Mouse (Mus musculus) G1E-ER4 (cell line): ENCODE results near the gene Spsb3. TPM values are rescaled to one million over a fixed set of nuclear protein-coding genes. Genes with fewer than 3 reads are reported as not detected.

Experiments
- GATA1 ChIP-seq: IDR thresholded peaks from one replicate; pipeline ENCODE4 v1.8.0; 2012; ENCODE audit warnings: low read length, inconsistent platforms
- polyA plus RNA-seq: library from polyadenylated mRNA; stranded (reverse); fragments of >175 nt; gene quantifications from 2 replicates; pipeline ENCODE4 v1.2.3, GENCODE M21; 2012

Spsb3 gene
- polyA plus RNA-seq, 1 experiment, result 46.2 TPM

DNA sequence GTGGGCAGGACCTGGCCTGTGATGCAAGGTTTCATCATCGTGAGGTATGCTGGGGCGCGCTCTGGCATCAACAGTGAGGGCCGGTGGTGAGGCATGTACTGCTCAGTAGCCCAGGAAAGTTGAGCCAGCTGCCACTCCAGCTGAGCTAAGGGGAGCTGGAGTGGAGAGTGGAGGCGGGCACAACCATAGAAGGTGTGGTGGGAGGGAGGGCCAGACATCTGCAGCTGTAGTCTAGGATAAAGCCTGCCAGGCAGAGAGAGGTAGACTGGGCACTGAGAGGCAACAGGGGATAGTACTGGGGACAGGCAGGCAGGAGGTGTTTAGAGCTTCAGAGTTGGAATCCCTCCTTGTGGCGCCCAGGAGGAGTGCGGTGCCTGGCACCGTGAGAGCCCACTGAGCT lies 26.4 kb upstream of the Spsb3 start:
- no peak for TF ChIP-seq GATA1

DNA sequence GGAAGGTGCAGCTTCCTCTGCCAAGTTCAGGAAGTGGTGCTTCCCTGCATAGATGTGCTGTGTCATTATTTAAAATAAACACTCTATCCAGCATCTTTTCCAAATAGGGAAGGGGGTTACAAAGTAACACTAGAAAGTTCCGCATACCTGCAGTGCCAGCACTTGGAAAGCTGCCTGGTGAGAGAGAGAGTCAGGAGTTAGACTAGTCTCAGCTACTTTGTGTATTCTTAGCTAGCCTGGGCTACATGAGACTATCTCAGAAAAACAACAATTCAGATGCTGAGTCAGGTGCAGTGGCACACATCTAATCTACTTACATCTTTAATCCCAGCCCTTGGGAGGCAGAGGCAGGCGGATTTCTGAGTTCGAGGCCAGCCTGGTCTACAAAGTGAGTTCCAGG lies 24.7 kb upstream of the Spsb3 start:
- no peak for TF ChIP-seq GATA1

DNA sequence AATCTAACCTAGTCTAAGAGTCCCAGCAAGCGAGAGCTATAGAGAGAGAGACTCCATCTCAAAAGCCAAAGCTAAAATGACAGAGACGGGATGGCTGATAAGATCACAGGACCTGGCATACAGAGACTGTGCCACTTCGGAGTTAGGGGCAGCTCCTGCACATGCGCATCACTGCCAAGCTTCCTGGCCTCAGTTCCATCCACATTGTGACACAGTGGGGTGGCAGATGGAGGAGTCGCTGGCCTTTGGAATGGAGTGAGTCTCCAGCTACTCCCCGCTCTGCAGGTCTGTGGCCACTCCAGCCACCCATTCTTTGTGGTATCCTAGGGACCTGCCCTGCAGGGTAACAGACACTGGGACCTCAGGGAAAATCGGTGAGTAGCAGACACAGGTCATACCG lies 20.7 kb upstream of the Spsb3 start, which contains the start of gene Igfals:
TSS of gene Igfals (plus strand) at position 222 of the 400 bp plus-strand sequence.
- no peak for TF ChIP-seq GATA1

DNA sequence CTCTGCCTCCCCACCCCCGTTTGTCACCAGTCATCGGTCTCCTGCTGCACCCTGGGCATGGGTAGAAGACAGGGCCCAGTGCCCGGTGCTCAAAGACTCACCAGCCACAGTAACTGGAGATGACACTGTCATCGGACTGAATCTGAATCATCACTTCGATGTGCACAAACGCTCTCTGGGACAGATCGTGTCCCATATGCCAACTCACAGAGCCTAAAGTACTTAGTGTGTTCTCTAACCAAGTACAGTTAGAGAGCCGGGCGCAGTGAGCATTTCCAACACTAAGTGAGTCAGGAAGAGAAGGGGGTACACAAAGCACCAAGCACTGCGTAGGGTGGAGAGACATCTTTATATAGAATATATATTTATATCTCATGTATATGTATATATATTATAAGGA lies 18.5 kb upstream of the Spsb3 start:
- no peak for TF ChIP-seq GATA1

DNA sequence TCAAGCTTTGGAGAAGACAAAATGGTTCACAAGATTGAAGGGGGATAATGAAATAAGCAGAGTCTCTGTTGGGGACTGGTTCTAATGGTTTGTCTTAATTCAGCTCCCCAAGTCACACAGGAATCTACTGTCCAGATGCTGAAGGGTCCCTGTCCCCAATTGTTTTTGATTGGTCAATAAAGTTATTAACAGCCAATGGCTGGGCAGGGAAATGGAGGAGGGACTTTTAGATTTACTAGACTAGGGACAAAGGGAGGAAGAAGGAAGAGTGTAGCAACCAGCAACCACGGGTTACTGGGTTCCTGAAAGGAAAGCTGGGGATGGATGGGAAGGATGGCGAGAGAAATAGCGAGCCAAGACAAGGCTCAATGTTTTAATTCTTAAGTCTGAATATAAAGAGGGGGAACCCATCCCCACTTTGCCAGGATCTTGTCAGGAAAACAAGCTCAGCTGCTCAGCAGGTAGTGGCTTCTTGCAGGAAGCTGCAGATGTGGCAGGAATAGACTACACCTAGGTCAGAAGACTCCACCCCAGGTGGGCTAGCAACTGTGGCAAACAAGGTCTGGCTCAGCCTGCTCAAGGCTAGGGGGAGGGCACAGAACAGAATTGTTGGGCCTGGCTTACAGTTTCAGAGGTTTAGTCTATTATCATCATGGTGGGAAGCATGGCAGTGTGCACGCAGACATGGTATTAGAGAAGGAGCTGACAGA lies 12.6 kb upstream of the Spsb3 start:
- no peak for TF ChIP-seq GATA1

DNA sequence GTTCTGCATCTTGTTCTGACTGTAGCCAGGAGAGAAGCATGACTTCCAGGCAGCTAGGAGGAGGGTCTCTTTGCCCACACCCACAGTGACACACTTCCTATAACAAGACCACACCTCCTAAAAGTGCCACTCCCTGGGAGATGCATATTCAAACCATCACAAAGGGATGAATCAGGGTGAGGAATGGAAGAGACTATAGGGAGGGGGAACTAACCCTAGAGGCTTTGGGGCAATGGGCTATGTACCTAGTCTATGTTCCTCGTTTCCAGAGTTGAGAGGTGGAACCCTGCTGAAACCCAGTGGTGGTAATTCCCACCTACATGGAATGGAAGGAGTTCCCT lies 12.1 kb upstream of the Spsb3 start:
- TF ChIP-seq GATA1, result no peak

DNA sequence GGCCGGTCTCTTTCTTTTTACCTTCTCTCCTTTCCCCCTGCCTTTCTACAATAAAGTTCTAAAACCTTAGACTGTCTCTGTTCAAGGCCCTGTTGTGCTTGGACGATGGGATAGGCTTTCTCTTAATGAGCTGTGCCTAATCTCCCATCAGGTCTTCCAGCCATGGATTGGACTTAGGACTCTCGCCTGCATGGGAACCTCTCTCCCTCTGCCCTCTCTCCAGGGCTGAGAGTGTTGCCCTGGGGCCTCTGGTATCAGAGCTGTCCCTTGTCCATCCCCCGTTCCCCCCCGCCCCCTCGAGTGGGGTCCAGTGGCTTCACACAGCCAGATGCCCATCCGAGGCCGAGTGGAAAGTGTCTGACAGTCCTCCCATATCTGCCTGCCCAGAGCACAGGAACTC lies 11.5 kb upstream of the Spsb3 start:
- no peak for TF ChIP-seq GATA1

DNA sequence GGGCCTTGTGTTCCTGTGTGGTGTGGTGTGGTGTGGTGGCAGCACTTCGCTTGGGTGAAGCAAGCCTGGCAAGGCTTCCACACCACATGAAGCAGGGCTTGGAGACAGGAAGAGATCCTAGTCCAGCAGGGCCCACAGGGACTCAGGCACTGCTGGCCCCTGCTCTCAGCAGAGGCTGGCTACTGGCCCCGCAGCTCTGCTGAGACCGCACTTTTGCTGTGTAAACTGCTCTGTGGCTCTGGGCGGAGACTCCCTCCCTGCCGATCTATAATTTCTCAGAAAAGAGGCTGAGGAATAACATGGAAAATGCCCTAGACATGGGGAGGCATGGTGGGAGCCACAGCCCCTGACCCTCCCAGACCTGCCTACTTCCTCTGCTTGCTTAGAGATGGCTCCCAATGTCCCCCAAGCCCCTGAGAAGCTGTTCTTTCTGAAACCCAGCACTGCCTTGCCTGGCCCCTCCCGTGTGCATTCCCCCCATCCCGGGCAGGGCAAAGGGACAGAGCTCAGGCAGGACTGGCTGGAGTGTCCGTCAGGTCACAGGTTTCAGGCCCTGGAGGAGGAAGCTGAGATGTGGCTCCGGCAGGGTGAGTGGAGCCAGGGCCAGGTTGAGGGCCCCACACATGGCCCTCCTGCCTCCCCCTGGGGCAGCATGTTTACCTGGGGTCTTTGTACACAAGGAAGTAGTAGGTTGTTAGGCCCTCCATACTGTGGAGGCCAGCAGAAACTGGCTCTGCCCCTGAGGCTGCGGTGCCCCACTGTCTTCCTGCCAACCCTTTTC lies 8.9 kb upstream of the Spsb3 start:
- no peak for TF ChIP-seq GATA1

DNA sequence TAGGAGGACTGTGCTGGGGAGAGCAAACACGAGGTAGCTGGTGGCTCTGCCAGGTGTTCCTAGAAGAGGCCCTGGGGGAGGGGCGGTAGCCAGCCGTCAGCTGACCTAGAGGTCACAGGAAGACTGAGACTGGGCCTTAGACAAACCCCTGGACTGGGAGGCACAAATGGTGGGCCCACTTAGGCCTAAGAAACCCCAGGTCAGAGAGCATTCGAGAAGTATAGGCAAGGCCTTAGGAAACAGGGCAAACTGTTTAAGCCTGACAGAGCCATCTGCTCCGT lies 8.4 kb upstream of the Spsb3 start:
- no peak for TF ChIP-seq GATA1

DNA sequence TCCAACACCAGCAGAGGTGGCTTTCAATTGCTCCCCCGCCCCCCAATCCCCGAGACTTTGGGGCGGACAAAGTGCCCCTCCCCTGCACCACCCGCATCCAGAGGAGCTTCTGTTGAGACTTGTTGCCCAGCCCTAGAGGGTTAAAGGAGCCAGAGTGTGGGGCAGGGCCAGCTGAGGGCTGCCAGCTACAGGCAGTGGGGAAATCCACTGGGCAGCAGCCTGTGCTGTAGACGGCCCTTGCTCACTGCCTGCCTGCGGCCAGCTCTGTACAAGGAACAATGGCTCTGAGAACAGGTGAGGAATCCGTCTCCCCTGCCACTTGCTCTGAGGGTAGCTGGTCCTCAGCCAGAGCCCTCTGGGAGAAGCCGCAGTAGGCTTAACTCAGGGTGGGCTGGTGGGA lies 7.9 kb upstream of the Spsb3 start:
- no peak for TF ChIP-seq GATA1

DNA sequence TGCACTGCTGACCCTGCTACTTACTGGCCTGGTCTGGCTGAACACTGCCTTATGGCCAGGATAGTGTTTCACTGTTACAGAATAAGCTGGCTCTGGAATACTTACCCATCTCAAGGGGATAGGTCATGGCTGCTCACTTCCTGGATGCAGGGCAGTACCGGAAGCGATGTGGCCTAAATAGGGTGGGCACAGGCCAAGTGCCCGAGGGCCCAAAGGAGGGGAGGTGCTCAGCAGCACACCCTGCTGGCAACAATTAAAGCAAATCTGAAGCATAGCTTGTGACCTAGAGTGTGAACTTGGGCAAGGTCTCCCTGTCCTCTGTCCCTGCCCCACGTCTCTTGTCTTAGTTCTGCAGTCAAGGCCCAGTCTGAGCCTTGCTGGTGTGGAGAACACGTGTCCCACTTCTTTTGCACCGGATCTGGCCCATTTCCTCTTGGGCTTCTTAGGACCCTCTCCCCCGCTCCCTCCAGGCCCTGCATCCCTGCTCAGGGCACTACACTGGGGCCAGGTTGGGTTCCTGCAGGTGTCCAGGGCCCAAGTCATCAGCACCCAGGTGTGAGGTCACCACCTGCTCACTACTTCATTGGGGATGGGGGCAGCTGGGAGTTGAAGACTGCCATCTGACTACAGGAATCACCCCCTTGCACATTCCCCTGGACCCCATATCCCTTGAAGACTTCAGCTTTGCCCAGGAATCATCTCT lies 4.6 kb upstream of the Spsb3 start:
- no peak for TF ChIP-seq GATA1

DNA sequence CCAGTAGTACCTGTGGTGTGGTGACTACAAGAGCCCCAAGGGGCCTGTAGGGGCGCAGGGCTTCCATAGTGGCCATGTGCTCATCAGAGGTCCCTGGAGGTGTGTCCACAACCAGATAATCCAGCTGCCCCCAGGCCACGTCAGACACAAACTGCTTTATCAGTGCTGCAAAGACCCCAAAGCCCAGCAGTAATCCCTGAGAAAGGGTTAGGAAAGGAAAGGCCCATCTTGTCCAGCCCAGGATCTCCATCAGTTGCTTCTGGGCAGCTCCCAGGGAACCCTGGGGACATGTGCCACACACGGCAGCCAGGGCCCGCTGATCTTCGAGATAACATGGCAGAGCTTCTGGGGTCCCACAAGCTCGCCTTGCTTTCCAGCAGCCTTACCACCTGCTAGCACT lies 2.1 kb upstream of the Spsb3 start:
- no peak for TF ChIP-seq GATA1

DNA sequence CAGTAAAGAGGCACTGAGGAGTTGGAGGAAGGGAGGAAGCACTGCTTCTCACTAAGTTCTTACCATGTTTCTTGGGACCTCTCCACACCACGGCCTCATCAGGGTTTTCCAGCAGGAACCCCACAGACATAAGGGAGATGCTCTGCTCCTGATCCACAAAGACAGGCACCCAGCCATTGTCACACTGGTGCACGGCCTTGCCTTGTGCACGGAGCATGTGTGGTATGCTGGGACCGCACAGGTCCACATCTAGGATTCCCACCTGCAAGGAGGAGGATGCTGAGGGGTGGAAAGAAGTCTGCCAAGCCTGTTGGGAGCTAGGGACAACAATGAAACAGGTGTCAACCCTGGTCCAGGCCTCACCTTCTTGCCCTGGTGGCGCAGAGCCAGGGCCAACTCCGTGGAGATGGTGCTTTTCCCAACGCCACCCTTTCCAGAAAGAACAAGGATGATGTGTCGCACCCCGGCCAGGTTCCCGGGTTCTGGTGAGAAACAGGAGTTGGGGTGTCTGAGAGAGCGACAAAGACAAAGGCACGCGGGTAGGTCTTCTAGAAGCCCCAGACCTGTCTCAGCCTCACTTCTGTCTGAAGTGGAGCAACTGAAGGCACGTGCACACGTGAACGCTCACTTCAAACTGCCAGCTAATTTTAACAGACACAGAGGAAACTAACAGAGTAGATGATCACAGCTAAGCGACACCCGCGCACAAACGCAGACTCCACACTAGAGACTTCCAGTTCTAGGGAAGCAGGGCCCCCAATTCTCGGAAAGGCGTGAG lies 898 bp upstream of the Spsb3 start:
- no peak for TF ChIP-seq GATA1

DNA sequence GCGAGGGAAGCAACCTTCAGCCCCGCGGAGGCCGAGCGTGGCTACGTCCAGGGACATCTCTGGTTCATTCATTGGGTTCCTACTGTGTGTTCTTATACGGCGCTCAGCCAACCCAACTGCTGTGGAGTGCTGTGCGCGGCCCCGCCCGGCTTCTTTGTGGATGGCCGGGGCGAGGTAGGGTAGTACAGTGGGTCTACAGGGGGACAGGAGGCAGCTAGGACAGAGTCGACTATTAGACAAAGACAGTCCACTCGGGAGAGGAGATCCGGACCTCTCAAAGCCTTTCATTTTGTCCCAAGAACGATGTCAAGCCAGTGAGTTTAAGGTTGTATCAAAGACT lies 459 bp downstream of the Spsb3 start:
- TF ChIP-seq GATA1, result no peak

DNA sequence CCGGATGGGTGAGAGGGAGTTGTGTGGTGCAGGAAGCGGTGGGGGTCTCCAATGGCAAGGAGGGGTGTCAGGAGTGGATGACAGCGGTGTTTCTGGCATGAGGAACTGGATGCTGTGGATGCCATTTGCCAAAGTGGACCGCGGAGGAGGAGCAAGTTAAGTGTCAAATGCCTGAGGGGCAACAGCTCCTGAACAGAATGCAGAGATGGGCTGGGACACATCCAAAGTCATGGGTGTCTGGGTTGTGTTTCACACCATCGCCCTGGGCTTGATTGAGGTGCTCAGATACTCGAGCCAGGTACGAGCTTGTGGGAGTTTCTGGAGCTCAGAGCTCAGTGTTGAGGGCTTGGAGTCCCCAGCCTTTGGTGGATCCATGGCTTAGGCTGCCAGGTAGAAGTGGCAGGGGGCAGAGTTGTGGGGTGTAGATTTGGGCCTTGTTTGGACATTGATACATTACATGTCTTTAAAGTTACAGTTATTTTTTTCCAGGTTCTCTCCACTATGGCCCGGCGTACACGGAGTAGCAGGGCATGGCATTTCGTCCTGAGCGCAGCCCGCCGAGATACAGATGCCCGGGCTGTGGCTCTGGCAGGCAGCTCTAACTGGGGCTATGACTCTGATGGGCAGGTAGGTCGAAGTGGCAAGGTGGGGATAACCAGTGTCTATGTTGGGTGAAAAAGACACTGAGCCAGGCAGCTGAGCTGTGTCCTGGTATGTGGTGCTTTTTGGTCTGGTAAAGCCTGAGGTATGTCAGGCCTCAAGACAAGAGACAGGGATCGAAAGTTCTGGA lies 1.0 kb downstream of the Spsb3 start:
- no peak for TF ChIP-seq GATA1
